Mouse (Mus musculus) adrenal gland, postnatal 14 days (tissue): ENCODE measurements around the gene Tmem30c. TPM values are rescaled to one million over a fixed set of nuclear protein-coding genes. Genes with fewer than 3 reads are reported as not detected.
A peak's percentile ranks its signal among the peaks of the same experiment; 100 is the strongest.

Source experiments
- DNase-seq: peaks from one replicate; pipeline ENCODE4 v3.0.0; 2021; ENCODE audit warnings: mixed read lengths
- total RNA-seq: library from RNA; stranded (reverse); gene quantifications from 2 replicates; pipeline ENCODE4 v1.2.3, GENCODE M21; 2021

Gene Tmem30c
- total RNA-seq, 1 experiment from 2014 or later, result not detected

GRCm38 (mm10) chr16:57231089-57231936 lies 61.4 kb downstream of the Tmem30c start, which contains the start of gene Tbc1d23:
Gene Tbc1d23 (minus strand): TSS chr16:57231504.
- DNase-seq, result peak; percentile 98

- DNase-seq, result no peak
Measured at GRCm38 (mm10) chr16:57226444-57226843, 66.2 kb downstream of the Tmem30c start.

- no peak for DNase-seq
Measured at GRCm38 (mm10) chr16:57220361-57220760, 72.3 kb downstream of the Tmem30c start.

Other genes starting within 250 kb of the Tmem30c start
- 0.11 TPM in 1 of 2 replicates, not detected in the other for gene Tmem45a2, start 221.5 kb downstream of the Tmem30c start, total RNA-seq
- gene Tomm70a, start 171.2 kb downstream of the Tmem30c start, total RNA-seq, result 61.4 and 66.0 TPM in 2 replicates
- 72.4 and 79.7 TPM in 2 replicates for gene Nit2, start 125.5 kb downstream of the Tmem30c start, total RNA-seq
- gene Tbc1d23, start 61.4 kb downstream of the Tmem30c start, total RNA-seq, result 35.4 and 40.6 TPM in 2 replicates
- 20.6 and 26.5 TPM in 2 replicates for gene Filip1l, start 60.2 kb upstream of the Tmem30c start, total RNA-seq